Mouse (Mus musculus) liver, embryonic 14.5 days (tissue): ENCODE results near the gene Ldha. TPM values are rescaled to one million over a fixed set of nuclear protein-coding genes. Genes with fewer than 3 reads are reported as not detected.

Experiments
- ATAC-seq: fragments of 200-750 bp; cut with Nextera tagmentation; 2 replicates; pipeline ENCODE4 v1.8.0; 2017; ENCODE audit warnings: moderate number of reproducible peaks, mild to moderate bottlenecking, moderate library complexity; ENCODE audit not compliant: insufficient read depth
- DNase-seq, 3 experiments: peaks; one replicate each; pipeline ENCODE4 v3.0.0-alpha.2; 2012 to 2013; ENCODE audit warnings: low read depth in 3 of 3, low spot score in 3 of 3
- H3K27ac ChIP-seq: fragments of 300-500 bp; sonication (generic); 2 replicates; pipeline ENCODE4 v1.5.1; 2014; ENCODE audit warnings: moderate library complexity, mild to moderate bottlenecking, control low read depth, inconsistent platforms
- H3K27me3 ChIP-seq: fragments of 300-500 bp; sonication (generic); 2 replicates; pipeline ENCODE4 v1.6.1; 2014; ENCODE audit warnings: mild to moderate bottlenecking, low read length, moderate library complexity; ENCODE audit not compliant: control insufficient read depth, insufficient read depth
- H3K36me3 ChIP-seq: fragments of 300-500 bp; sonication (generic); replicated peaks from 2 replicates; pipeline ENCODE4 v1.6.1; 2014; ENCODE audit warnings: low read depth; ENCODE audit not compliant: control insufficient read depth, insufficient read depth
- H3K4me1 ChIP-seq, 2 experiments: fragments of 200-500 bp in 1 of 2; fragments of 300-500 bp in 1 of 2; sonication (generic) in 1 of 2; replicated peaks; 2 replicates each; pipeline ENCODE4 v1.6.1; 2012 to 2014; ENCODE audit warnings: antibody characterized with exemption in 1 of 2, inconsistent platforms in 1 of 2, low read length in 1 of 2; ENCODE audit not compliant: control insufficient read depth in 2 of 2, insufficient read depth in 2 of 2
- H3K4me2 ChIP-seq: fragments of 300-500 bp; sonication (generic); 2 replicates; pipeline ENCODE4 v1.6.1; 2014; ENCODE audit warnings: low read depth, mild to moderate bottlenecking, control low read depth, moderate library complexity
- H3K4me3 ChIP-seq, 2 experiments: fragments of 200-500 bp in 1 of 2; fragments of 300-500 bp in 1 of 2; sonication (generic) in 1 of 2; 2 replicates each; pipeline ENCODE4 v1.5.1; 2012 to 2014; ENCODE audit warnings: low read depth in 2 of 2, low read length in 2 of 2, mild to moderate bottlenecking in 2 of 2, control low read depth in 1 of 2, inconsistent platforms in 1 of 2, moderate library complexity in 1 of 2; ENCODE audit not compliant: insufficient read depth in 1 of 2
- H3K9ac ChIP-seq: fragments of 300-500 bp; sonication (generic); replicated peaks from 2 replicates; pipeline ENCODE4 v1.6.1; 2014; ENCODE audit warnings: mild to moderate bottlenecking, control low read depth, moderate library complexity
- H3K9me3 ChIP-seq: fragments of 300-500 bp; sonication (generic); 2 replicates; pipeline ENCODE4 v1.6.1; 2016; ENCODE audit warnings: low read length, mixed read lengths; ENCODE audit not compliant: control insufficient read depth
- CTCF ChIP-seq: IDR thresholded peaks from 2 replicates; pipeline ENCODE4 v1.5.1; 2016; ENCODE audit warnings: antibody characterized with exemption, low read depth, control low read depth
- EP300 ChIP-seq: IDR thresholded peaks from 2 replicates; pipeline ENCODE4 v1.6.1; 2016; ENCODE audit warnings: antibody characterized with exemption, low read depth
- WGBS: fragments of 180-500 bp; shearing (Covaris S2); extraction: QIAGEN DNeasy Blood & Tissue Kit; methylation state at CpG from one replicate; pipeline ENCODE4 v1.1.7; 2014; ENCODE audit not compliant: insufficient replicate concordance; 5-methylcytosine and 5-hydroxymethylcytosine counted together
- polyA plus RNA-seq, 2 experiments: library from polyadenylated mRNA; depleted of rRNA in 1 of 2; stranded (reverse) in 1 of 2; unstranded in 1 of 2; fragments of >200 nt; fragmentation: Nextera tagmentation in 1 of 2; extraction: Ambion mirVana in 1 of 2; gene quantifications; 2 replicates each; pipeline versions ENCODE4 v1.2.1 to v1.2.3; 2012 to 2014

Ldha gene
- polyA plus RNA-seq (2012; rRNA removed) (339 and 356 TPM in 2 replicates), polyA plus RNA-seq (2014; fragmentation: Nextera tagmentation; extraction: Ambion mirVana) (1,026 and 1,104 TPM in 2 replicates)

DNA sequence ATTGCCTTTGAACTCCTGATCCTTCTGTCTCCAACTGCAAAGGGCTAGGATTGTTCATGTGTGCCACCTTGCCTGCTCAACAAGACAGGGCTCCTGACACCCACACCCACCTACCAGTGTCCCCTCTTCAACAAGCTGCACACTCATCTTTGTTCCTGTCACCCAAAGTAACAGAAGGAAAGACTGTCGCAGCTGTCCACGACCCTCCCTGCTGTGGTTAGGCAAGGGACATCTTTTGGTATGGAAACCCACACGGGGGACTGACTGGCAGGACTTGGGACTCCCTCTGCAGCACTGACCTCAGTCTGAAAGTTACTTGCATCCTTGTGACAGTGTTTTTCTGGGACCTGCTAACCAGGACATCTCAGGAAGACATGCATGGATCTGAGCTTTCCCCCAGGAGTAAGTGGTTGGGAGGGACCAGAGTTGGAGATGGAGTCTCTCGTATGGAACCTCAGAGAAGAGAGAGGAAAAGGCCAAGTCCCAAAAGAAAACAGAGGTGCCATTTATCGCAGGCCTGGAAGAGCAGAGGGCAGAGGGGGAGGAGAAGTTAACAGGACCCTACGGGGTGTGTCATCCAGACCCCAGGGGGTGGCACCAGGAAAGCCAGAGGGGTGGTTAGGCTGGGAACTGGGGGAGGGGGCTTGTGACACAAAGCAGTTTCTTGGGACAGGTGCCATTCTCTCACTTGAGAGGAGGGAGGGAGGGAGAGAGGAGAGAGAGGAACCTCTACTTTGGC is at the start of gene Ldha:
Gene Ldha (plus strand): TSS at position 689 of the 739 bp plus-strand sequence.
- no peaks in the 10 kb centered on the region for H3K36me3 ChIP-seq
- H3K9ac ChIP-seq: no peak within 1 kb of the TSS
- no peak for TF ChIP-seq CTCF
- TF ChIP-seq EP300: no peak
- no peaks in the 10 kb centered on the region for H3K9me3 ChIP-seq
- peaks cover 6 to 36% of the 10 kb centered on the region in 2 experiments for H3K4me1 ChIP-seq
- H3K27ac ChIP-seq: no peak within 1 kb of the TSS
- H3K4me3 ChIP-seq: no peak within 1 kb of the TSS
- ATAC-seq (no peak), DNase-seq (no peak)
- H3K27me3 ChIP-seq: no peaks in the 10 kb centered on the region
- H3K4me2 ChIP-seq: no peak within 1 kb of the TSS
- WGBS: 35% methylated on average over 6 of the region's 6 CpGs

DNA sequence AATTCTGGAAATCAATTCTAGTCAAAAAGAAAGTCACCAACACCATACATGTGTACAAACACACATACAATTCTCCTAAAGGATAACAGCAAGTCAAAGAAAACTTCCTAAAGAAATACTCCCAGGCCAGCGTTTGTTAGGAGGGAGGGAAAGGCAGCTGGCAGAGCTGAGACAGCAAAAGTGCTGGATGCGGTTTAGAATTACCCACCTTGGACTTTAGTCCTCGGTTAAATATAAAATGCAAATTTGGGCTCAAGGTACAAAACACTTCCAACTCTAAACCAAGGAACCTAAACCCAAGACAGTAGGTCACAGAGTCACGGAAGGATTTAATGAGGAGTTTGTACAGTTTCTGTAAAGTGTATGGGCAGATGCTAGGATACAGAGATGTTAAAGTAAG is 47.4 kb upstream of the Ldha start:
- Histone ChIP-seq H3K27me3 (no peaks in the 10 kb centered on the region), H3K9ac (no peak overlapping the region), H3K36me3 (peaks cover 6% of the 10 kb centered on the region; the same call in 1 of the 2 replicates), H3K4me2 (no peak overlapping the region), H3K4me3 (no peak overlapping the region), H3K9me3 (no peaks in the 10 kb centered on the region), H3K4me1 (peaks cover 9 to 16% of the 10 kb centered on the region in 2 experiments), H3K27ac (no peak overlapping the region)
- no peak for TF ChIP-seq CTCF
- TF ChIP-seq EP300: no peak
- WGBS: 70% methylated on average over 4 of the region's 4 CpGs
- DNase-seq (no peak), ATAC-seq (no peak)

GRCm38 (mm10) chr7:46795287-46796205 is 45.7 kb upstream of the Ldha start, which contains the start of the genes Hps5 and Gtf2h1:
TSS of gene Hps5 (minus strand) at chr7:46796064.
TSS of gene Gtf2h1 (plus strand) at chr7:46796103.
- peak within 1 kb of the TSS; percentile 79 for H3K9ac ChIP-seq
- DNase-seq (peak; percentile 94 to 95 (median 95)), ATAC-seq (peak; percentile 97)
- H3K4me1 ChIP-seq: peaks cover 9 to 16% of the 10 kb centered on the region in 2 experiments
- no peaks in the 10 kb centered on the region for H3K9me3 ChIP-seq
- peak within 1 kb of the TSS; percentile 86 to 91 for H3K4me3 ChIP-seq
- peak within 1 kb of the TSS; percentile 49 for H3K27ac ChIP-seq
- peak within 1 kb of the TSS; percentile 82 for H3K4me2 ChIP-seq
- TF ChIP-seq EP300 (peak; percentile 42; the same call in 1 of the 2 replicates), CTCF (no peak)
- under 1% methylated on average over 74 of the region's 75 CpGs for WGBS
- H3K36me3 ChIP-seq: peaks cover 13% of the 10 kb centered on the region
- H3K27me3 ChIP-seq: no peaks in the 10 kb centered on the region

DNA sequence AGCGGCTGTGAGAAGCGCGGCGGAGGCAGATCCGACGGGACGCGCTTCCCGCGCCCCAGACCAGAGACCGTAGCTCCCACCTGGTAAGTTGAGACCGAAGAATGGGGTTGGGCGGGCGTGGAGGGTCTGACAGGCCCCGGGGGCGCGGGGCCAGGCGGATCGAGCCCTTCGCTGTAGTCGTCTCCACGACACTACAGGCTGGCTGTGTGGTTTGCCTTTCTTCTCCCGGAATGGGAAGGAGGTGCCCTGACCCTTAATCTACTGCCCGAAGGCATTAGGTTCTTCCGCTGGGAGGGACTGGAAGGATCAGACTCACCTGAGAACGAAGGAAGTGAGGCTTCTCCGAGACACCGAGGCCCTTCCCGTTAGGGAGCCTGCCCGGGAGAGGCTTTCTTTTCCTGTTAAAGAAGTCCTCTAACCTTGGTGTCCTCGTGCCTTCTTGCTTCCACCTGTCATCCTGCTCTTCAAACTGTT is 45.0 kb upstream of the Ldha start:
- peak; percentile 22 for ATAC-seq
- peak in 1 of 3 experiments; percentile 17 for DNase-seq

More for the DNA sequence above, 45.0 kb upstream of the Ldha start:
- Histone ChIP-seq H3K36me3 (peaks cover 13% of the 10 kb centered on the region), H3K9ac (peak overlapping the region; percentile 79), H3K27ac (peak overlapping the region; percentile 10; the same call in 1 of the 2 replicates), H3K9me3 (no peaks in the 10 kb centered on the region), H3K4me2 (peak overlapping the region; percentile 82), H3K4me3 (peak overlapping the region; percentile 86 to 91), H3K4me1 (peaks cover 9 to 16% of the 10 kb centered on the region in 2 experiments), H3K27me3 (no peaks in the 10 kb centered on the region)
- under 1% methylated on average over 31 of the region's 31 CpGs for WGBS
- TF ChIP-seq CTCF (no peak), EP300 (no peak)
